Mouse (Mus musculus): ENCODE results near the gene Cmbl. TPM values are rescaled to one million over a fixed set of nuclear protein-coding genes. Genes with fewer than 3 reads are reported as not detected.

Cmbl gene
- polyA plus RNA-seq, 1 experiment: 17.1 TPM

DNA sequence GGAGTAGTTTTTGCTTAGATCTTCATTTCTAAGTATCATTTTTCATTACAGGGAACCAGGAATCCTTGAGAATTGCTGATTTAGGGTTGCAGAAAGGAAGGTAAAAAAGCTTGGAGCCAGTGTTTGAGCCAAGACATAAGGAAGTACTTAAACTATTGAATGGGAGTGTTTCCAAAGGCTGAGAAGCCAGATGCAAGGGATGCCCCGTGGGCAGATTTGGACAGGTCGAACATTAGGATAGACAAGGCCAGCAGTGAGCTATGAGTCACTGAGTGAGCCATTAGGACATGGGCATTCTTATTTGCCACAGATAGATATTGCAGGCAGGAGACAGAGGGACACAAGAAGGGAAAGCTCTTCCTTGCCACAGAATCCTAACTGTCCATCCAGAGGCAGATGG lies 49.5 kb downstream of the Cmbl start:
- Histone ChIP-seq H3K27ac (ENCODE audit: insufficient read depth, low read length) (no peak overlapping the region), H3K4me1 (ENCODE audit: control insufficient read depth, insufficient read depth, low read length) (no peaks in the 10 kb centered on the region; the same call in 1 of the 2 replicates), H3K27me3 (ENCODE audit: control insufficient read depth, insufficient read depth, low read length) (no peaks in the 10 kb centered on the region), H3K4me3 (replicated peaks; ENCODE audit: insufficient read depth, low read depth, low read length) (no peak overlapping the region)
- 65% methylated on average over 2 of the region's 2 CpGs for WGBS
- TF ChIP-seq POLR2A (IDR thresholded peaks at IDR 0.05; ENCODE audit: borderline replicate concordance, insufficient read depth, low read length): no peak
- no peak for TF ChIP-seq CTCF (IDR thresholded peaks at IDR 0.05; ENCODE audit: borderline replicate concordance, insufficient read depth, low read depth, low read length)
- DNase-seq: no peak

DNA sequence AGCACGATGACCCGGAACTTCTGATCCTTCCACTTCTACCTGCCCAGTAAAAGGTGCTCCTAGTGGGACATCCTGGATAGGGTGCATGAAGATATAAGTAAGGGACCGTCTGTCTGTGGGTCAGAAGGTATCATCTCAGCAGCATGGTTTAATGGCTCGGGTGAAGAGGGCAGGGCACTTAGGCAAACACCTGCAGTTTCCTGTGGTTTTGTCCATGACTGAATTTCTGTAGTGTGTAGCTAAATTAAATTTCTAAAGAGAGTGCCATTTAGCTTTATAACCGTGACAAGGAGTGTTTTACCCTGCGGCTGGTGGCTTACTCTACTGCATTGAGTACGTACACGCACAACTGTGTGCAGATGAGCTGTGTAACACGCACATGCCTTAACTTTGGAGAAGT lies 52.1 kb downstream of the Cmbl start:
- DNase-seq: no peak
- Histone ChIP-seq H3K4me1 (ENCODE audit: control insufficient read depth, insufficient read depth, low read length) (no peaks in the 10 kb centered on the region), H3K27me3 (ENCODE audit: control insufficient read depth, insufficient read depth, low read length) (no peaks in the 10 kb centered on the region), H3K27ac (ENCODE audit: insufficient read depth, low read length) (no peak overlapping the region), H3K4me3 (replicated peaks; ENCODE audit: insufficient read depth, low read depth, low read length) (no peak overlapping the region)
- TF ChIP-seq POLR2A (IDR thresholded peaks at IDR 0.05; ENCODE audit: borderline replicate concordance, insufficient read depth, low read length) (no peak), CTCF (IDR thresholded peaks at IDR 0.05; ENCODE audit: borderline replicate concordance, insufficient read depth, low read depth, low read length) (no peak)
- WGBS: 93% methylated on average over 9 of the region's 9 CpGs

DNA sequence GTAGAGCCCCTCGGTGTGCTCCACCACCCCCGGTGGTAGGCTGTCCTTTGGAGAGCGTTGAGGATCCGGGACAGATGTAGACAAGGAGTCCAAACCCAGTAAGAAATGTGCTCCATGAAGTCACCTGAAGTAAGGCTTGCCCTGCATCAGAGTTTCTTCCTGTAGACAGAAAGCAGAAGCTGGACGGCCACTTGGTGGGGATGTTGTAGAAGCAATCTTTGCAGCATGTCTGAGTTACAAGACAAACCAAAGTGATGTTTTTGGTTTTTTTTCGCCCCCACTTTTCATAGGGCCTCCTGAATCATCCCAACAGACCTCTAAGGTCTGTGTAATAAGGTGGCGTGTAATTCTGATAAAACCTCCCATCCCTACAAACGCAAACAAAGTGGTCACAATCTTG lies 54.3 kb downstream of the Cmbl start:
- TF ChIP-seq CTCF (IDR thresholded peaks at IDR 0.05; ENCODE audit: borderline replicate concordance, insufficient read depth, low read depth, low read length) (no peak), POLR2A (IDR thresholded peaks at IDR 0.05; ENCODE audit: borderline replicate concordance, insufficient read depth, low read length) (no peak)
- Histone ChIP-seq H3K27me3 (ENCODE audit: control insufficient read depth, insufficient read depth, low read length) (no peaks in the 10 kb centered on the region), H3K27ac (ENCODE audit: insufficient read depth, low read length) (no peak overlapping the region), H3K4me1 (ENCODE audit: control insufficient read depth, insufficient read depth, low read length) (no peaks in the 10 kb centered on the region), H3K4me3 (replicated peaks; ENCODE audit: insufficient read depth, low read depth, low read length) (no peak overlapping the region)
- no peak for DNase-seq
- 93% methylated on average over 8 of the region's 8 CpGs for WGBS

DNA sequence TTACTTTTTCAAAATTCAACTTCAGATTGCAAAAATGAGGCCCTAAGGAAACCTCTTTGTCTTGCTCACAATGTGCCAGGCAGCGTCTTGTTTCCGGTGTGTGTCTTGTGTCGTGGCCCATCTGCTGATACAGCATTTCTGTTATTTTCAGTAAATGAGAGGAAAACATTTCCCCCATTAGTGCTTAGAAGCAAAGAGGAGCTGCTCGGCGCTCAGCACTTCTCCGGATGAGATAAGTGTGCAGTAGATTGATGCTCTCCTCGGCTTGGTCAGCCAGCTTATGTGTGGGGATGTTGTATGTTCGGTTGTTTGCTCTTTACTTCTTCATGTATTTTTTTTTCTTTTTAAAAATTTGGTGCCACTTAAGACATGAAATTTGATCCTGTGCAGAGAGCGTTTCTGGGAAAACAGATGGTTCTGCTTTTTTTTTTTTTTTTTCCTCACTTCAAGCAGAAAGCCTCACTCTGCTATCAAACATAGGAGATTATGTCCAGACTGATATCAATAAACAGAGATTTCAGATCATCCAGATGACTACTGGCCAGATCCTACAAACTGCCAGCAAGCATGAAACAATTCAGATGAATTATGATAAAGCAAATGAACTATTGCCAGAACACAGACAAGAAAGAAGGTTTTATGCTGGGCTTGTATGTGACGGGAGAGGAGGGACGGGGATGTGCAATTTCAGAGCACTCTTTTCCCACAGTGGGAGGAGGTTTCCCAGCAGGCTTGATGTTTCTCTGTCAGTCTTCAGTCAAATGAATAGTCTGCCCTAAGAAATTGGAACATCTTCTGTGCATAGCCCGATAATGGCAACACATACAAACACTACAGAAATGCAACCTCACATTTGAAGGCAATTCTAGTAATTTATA lies 62.3 kb downstream of the Cmbl start:
- DNase-seq: no peak
- H3K27me3 ChIP-seq (ENCODE audit: control insufficient read depth, insufficient read depth, low read length): no peaks in the 10 kb centered on the region
- no peaks in the 10 kb centered on the region for H3K4me1 ChIP-seq (ENCODE audit: control insufficient read depth, insufficient read depth, low read length)
- H3K27ac ChIP-seq (ENCODE audit: insufficient read depth, low read length): no peak overlapping the region
- 42% methylated on average over 12 of the region's 12 CpGs for WGBS
- no peak overlapping the region for H3K4me3 ChIP-seq (replicated peaks; ENCODE audit: insufficient read depth, low read depth, low read length)
- TF ChIP-seq CTCF (IDR thresholded peaks at IDR 0.05; ENCODE audit: borderline replicate concordance, insufficient read depth, low read depth, low read length): no peak
- TF ChIP-seq POLR2A (IDR thresholded peaks at IDR 0.05; ENCODE audit: borderline replicate concordance, insufficient read depth, low read length): no peak

DNA sequence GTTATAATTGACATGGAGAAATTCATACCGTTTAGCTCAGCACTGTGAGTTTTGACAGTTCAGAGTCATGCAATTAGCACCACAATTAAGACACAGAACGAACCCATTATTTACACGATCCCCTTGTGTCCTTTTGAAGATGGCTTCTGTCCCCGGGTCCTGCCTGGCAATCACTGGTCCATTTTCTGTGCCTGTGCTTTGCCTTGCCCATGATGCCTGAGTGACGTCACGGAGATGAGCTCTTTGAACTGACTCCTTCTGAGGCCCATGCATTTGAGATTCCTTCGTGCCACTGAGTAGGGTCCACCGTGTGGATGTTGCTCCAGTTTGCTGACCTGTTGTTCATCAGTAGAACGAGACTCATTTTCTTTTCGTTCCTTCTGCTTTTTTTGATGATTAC lies 63.0 kb downstream of the Cmbl start:
- no peak overlapping the region for H3K27ac ChIP-seq (ENCODE audit: insufficient read depth, low read length)

DNA sequence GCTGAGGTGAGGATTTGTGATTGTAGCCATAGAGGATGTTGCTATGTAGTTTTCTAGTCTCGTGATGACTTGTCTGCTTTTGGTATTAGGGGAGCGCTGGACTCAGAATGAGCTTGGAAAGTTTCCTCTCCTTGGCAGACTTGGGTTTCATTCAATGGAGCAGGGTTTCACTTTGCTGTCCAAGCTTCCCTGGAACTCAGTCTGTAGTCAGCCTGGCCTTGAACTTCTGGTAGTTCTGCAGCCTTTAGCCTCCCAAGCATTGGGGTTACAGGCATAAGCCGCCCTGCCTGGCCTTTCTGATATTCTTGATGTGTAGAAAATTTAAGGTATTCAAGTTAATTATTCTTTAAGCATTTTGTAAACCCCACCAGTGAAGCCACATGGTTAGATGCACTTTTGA lies 64.4 kb downstream of the Cmbl start:
- no peak overlapping the region for H3K27ac ChIP-seq (ENCODE audit: insufficient read depth, low read length)
- TF ChIP-seq POLR2A (IDR thresholded peaks at IDR 0.05; ENCODE audit: borderline replicate concordance, insufficient read depth, low read length) (no peak), CTCF (IDR thresholded peaks at IDR 0.05; ENCODE audit: borderline replicate concordance, insufficient read depth, low read depth, low read length) (no peak)
- no peaks in the 10 kb centered on the region for H3K27me3 ChIP-seq (ENCODE audit: control insufficient read depth, insufficient read depth, low read length)
- H3K4me3 ChIP-seq (replicated peaks; ENCODE audit: insufficient read depth, low read depth, low read length): no peak overlapping the region
- 78% methylated on average over 3 of the region's 3 CpGs for WGBS
- H3K4me1 ChIP-seq (ENCODE audit: control insufficient read depth, insufficient read depth, low read length): peaks cover under 1% of the 10 kb centered on the region; the same call in 1 of the 2 replicates
- DNase-seq: no peak

More for the DNA sequence above, 63.0 kb downstream of the Cmbl start:
- Histone ChIP-seq H3K4me1 (ENCODE audit: control insufficient read depth, insufficient read depth, low read length) (no peaks in the 10 kb centered on the region), H3K27me3 (ENCODE audit: control insufficient read depth, insufficient read depth, low read length) (no peaks in the 10 kb centered on the region), H3K4me3 (replicated peaks; ENCODE audit: insufficient read depth, low read depth, low read length) (no peak overlapping the region)
- TF ChIP-seq CTCF (IDR thresholded peaks at IDR 0.05; ENCODE audit: borderline replicate concordance, insufficient read depth, low read depth, low read length) (no peak), POLR2A (IDR thresholded peaks at IDR 0.05; ENCODE audit: borderline replicate concordance, insufficient read depth, low read length) (no peak)
- DNase-seq: no peak
- WGBS: 64% methylated on average over 10 of the region's 10 CpGs

DNA sequence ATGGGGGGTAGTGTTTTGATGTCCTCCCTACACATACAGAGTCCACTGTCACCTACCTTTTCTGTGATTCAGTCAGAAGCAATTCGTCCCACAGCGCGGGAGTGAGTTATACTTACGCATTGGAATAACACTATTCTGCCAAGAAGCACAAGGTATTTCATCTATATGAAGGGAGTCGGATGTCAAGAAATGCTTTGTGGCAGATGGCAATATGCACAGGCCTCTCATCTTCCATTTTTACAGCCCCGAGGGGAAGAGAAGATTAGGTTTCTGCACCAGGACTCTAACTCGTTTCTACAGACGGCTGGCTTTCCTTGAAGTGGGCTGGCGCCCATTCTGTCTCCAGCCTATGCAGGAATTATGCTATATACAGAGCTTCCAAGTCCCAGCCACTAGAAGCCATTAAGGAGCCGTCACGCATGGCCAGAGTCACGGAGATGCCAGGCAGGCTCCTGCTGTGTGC lies 66.2 kb downstream of the Cmbl start:
- 65% methylated on average over 12 of the region's 12 CpGs for WGBS

DNA sequence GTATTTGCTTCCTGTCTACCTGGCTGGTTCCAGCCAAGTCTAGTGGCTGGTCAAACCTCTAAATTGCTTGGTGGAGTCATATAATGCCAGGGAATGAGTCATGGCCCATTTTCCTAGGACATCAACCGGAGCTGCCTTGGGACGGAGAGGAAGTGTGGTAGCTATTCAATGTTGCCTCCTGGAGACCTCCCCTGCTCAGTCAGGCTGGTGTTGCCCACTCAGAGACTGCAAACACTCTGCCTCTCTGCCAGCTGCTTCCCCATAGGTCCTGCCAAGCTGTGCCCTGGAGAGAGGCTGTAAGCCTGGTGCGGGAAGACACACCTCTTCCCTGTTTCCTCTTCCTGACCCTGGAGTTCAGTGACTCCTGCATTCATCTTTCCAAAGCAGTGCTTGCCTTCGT lies 67.3 kb downstream of the Cmbl start:
- 53% methylated on average over 4 of the region's 4 CpGs for WGBS
- TF ChIP-seq POLR2A (IDR thresholded peaks at IDR 0.05; ENCODE audit: borderline replicate concordance, insufficient read depth, low read length) (no peak), CTCF (IDR thresholded peaks at IDR 0.05; ENCODE audit: borderline replicate concordance, insufficient read depth, low read depth, low read length) (no peak)

More for the DNA sequence above, 66.2 kb downstream of the Cmbl start:
- DNase-seq: no peak
- H3K4me3 ChIP-seq (replicated peaks; ENCODE audit: insufficient read depth, low read depth, low read length): no peak overlapping the region
- H3K27me3 ChIP-seq (ENCODE audit: control insufficient read depth, insufficient read depth, low read length): no peaks in the 10 kb centered on the region; the same call in 1 of the 2 replicates
- no peak overlapping the region for H3K27ac ChIP-seq (ENCODE audit: insufficient read depth, low read length)
- peaks cover 3% of the 10 kb centered on the region; the same call in 1 of the 2 replicates for H3K4me1 ChIP-seq (ENCODE audit: control insufficient read depth, insufficient read depth, low read length)
- no peak for TF ChIP-seq POLR2A (IDR thresholded peaks at IDR 0.05; ENCODE audit: borderline replicate concordance, insufficient read depth, low read length)
- TF ChIP-seq CTCF (IDR thresholded peaks at IDR 0.05; ENCODE audit: borderline replicate concordance, insufficient read depth, low read depth, low read length): no peak

More for the DNA sequence above, 67.3 kb downstream of the Cmbl start:
- Histone ChIP-seq H3K4me3 (replicated peaks; ENCODE audit: insufficient read depth, low read depth, low read length) (no peak overlapping the region), H3K4me1 (ENCODE audit: control insufficient read depth, insufficient read depth, low read length) (peaks cover 3% of the 10 kb centered on the region; the same call in 1 of the 2 replicates), H3K27ac (ENCODE audit: insufficient read depth, low read length) (no peak overlapping the region), H3K27me3 (ENCODE audit: control insufficient read depth, insufficient read depth, low read length) (no peaks in the 10 kb centered on the region; the same call in 1 of the 2 replicates)
- DNase-seq: no peak

Data from cerebellum, adult 2 months (tissue).